Mouse (Mus musculus): ENCODE measurements around the gene Mctp2. TPM values are rescaled to one million over a fixed set of nuclear protein-coding genes. Genes with fewer than 3 reads are reported as not detected.

Mctp2 gene
- polyA plus RNA-seq, 1 experiment: 4.4 TPM

GRCm38 (mm10) chr7:72314395-72315060, 8.1 kb upstream of the Mctp2 start:
- Histone ChIP-seq H3K36me3 (ENCODE audit: control insufficient read depth, insufficient read depth, low read length) (no peaks in the 10 kb centered on the region), H3K27me3 (ENCODE audit: control insufficient read depth, insufficient read depth, low read length) (no peaks in the 10 kb centered on the region), H3K4me1 (ENCODE audit: control insufficient read depth, insufficient read depth, insufficient read length) (peaks cover 9% of the 10 kb centered on the region), H3K4me3 (ENCODE audit: extremely low read depth, insufficient read depth, insufficient read length) (no peak overlapping the region), H3K27ac (ENCODE audit: insufficient read depth, low read length) (peak overlapping the region; percentile 70; the same call in 1 of the 2 replicates)
- TF ChIP-seq POLR2A (IDR thresholded peaks at IDR 0.05; ENCODE audit: low read depth, low read length): no peak
- no peak for TF ChIP-seq CTCF (IDR thresholded peaks at IDR 0.05; ENCODE audit: extremely low read depth, insufficient read depth, insufficient read length, insufficient replicate concordance)
- DNase-seq (ENCODE audit: low read depth in 1 of 2, low spot score in 2 of 2): peak; percentile 14 to 34
- WGBS: 31% methylated on average over 9 of the region's 9 CpGs

GRCm38 (mm10) chr7:72313908-72314307, 7.5 kb upstream of the Mctp2 start:
- peak overlapping the region; percentile 70 for H3K27ac ChIP-seq (ENCODE audit: insufficient read depth, low read length)
- no peak overlapping the region for H3K4me3 ChIP-seq (ENCODE audit: extremely low read depth, insufficient read depth, insufficient read length)
- no peaks in the 10 kb centered on the region for H3K27me3 ChIP-seq (ENCODE audit: control insufficient read depth, insufficient read depth, low read length)
- TF ChIP-seq POLR2A (IDR thresholded peaks at IDR 0.05; ENCODE audit: low read depth, low read length): no peak
- 50% methylated on average over 3 of the region's 3 CpGs for WGBS
- no peak for DNase-seq (ENCODE audit: low read depth in 1 of 2, low spot score in 2 of 2)
- H3K4me1 ChIP-seq (ENCODE audit: control insufficient read depth, insufficient read depth, insufficient read length): peaks cover 9% of the 10 kb centered on the region
- no peaks in the 10 kb centered on the region for H3K36me3 ChIP-seq (ENCODE audit: control insufficient read depth, insufficient read depth, low read length)

GRCm38 (mm10) chr7:72311582-72311981, 5.2 kb upstream of the Mctp2 start:
- Histone ChIP-seq H3K4me1 (ENCODE audit: control insufficient read depth, insufficient read depth, insufficient read length) (peaks cover 11% of the 10 kb centered on the region), H3K36me3 (ENCODE audit: control insufficient read depth, insufficient read depth, low read length) (no peaks in the 10 kb centered on the region), H3K4me3 (ENCODE audit: extremely low read depth, insufficient read depth, insufficient read length) (no peak overlapping the region), H3K27me3 (ENCODE audit: control insufficient read depth, insufficient read depth, low read length) (no peaks in the 10 kb centered on the region), H3K27ac (ENCODE audit: insufficient read depth, low read length) (no peak overlapping the region)
- WGBS: 79% methylated on average over 8 of the region's 8 CpGs
- TF ChIP-seq CTCF (IDR thresholded peaks at IDR 0.05; ENCODE audit: extremely low read depth, insufficient read depth, insufficient read length, insufficient replicate concordance): no peak
- no peak for TF ChIP-seq POLR2A (IDR thresholded peaks at IDR 0.05; ENCODE audit: low read depth, low read length)
- no peak for DNase-seq (ENCODE audit: low read depth in 1 of 2, low spot score in 2 of 2)

- no peak overlapping the region for H3K4me3 ChIP-seq (ENCODE audit: extremely low read depth, insufficient read depth, insufficient read length)
- H3K27me3 ChIP-seq (ENCODE audit: control insufficient read depth, insufficient read depth, low read length): no peaks in the 10 kb centered on the region
- H3K4me1 ChIP-seq (ENCODE audit: control insufficient read depth, insufficient read depth, insufficient read length): peaks cover 5% of the 10 kb centered on the region; the same call in 1 of the 2 replicates
- peak overlapping the region; percentile 73 for H3K27ac ChIP-seq (ENCODE audit: insufficient read depth, low read length)
- 17% methylated on average over 5 of the region's 5 CpGs for WGBS
- H3K36me3 ChIP-seq (ENCODE audit: control insufficient read depth, insufficient read depth, low read length): no peaks in the 10 kb centered on the region
- no peak for TF ChIP-seq CTCF (IDR thresholded peaks at IDR 0.05; ENCODE audit: extremely low read depth, insufficient read depth, insufficient read length, insufficient replicate concordance)
- no peak for TF ChIP-seq POLR2A (IDR thresholded peaks at IDR 0.05; ENCODE audit: low read depth, low read length)
- DNase-seq (ENCODE audit: low read depth in 1 of 2, low spot score in 2 of 2): peak; percentile 29 to 41
Observed at GRCm38 (mm10) chr7:72308078-72308477, 1.7 kb upstream of the Mctp2 start.

GRCm38 (mm10) chr7:72306847-72307246, 439 bp upstream of the Mctp2 start:
- DNase-seq (ENCODE audit: low read depth in 1 of 2, low spot score in 2 of 2): no peak
- Histone ChIP-seq H3K36me3 (ENCODE audit: control insufficient read depth, insufficient read depth, low read length) (no peaks in the 10 kb centered on the region), H3K27ac (ENCODE audit: insufficient read depth, low read length) (peak overlapping the region; percentile 72), H3K27me3 (ENCODE audit: control insufficient read depth, insufficient read depth, low read length) (no peaks in the 10 kb centered on the region), H3K4me3 (ENCODE audit: extremely low read depth, insufficient read depth, insufficient read length) (peak overlapping the region; percentile 85), H3K4me1 (ENCODE audit: control insufficient read depth, insufficient read depth, insufficient read length) (peaks cover 5% of the 10 kb centered on the region; the same call in 1 of the 2 replicates)
- no peak for TF ChIP-seq CTCF (IDR thresholded peaks at IDR 0.05; ENCODE audit: extremely low read depth, insufficient read depth, insufficient read length, insufficient replicate concordance)
- TF ChIP-seq POLR2A (IDR thresholded peaks at IDR 0.05; ENCODE audit: low read depth, low read length): no peak
- WGBS: 11% methylated on average over 7 of the region's 7 CpGs

GRCm38 (mm10) chr7:72305971-72306370, 437 bp downstream of the Mctp2 start:
- Histone ChIP-seq H3K4me3 (ENCODE audit: extremely low read depth, insufficient read depth, insufficient read length) (peak overlapping the region; percentile 85), H3K27me3 (ENCODE audit: control insufficient read depth, insufficient read depth, low read length) (no peaks in the 10 kb centered on the region), H3K4me1 (ENCODE audit: control insufficient read depth, insufficient read depth, insufficient read length) (peaks cover 5% of the 10 kb centered on the region; the same call in 1 of the 2 replicates), H3K27ac (ENCODE audit: insufficient read depth, low read length) (peak overlapping the region; percentile 72), H3K36me3 (ENCODE audit: control insufficient read depth, insufficient read depth, low read length) (no peaks in the 10 kb centered on the region)
- DNase-seq (ENCODE audit: low read depth in 1 of 2, low spot score in 2 of 2): peak in 1 of 2 experiments; percentile 4
- TF ChIP-seq POLR2A (IDR thresholded peaks at IDR 0.05; ENCODE audit: low read depth, low read length) (no peak), CTCF (IDR thresholded peaks at IDR 0.05; ENCODE audit: extremely low read depth, insufficient read depth, insufficient read length, insufficient replicate concordance) (no peak)
- 3% methylated on average over 14 of the region's 14 CpGs for WGBS

GRCm38 (mm10) chr7:72301667-72302066, 4.7 kb downstream of the Mctp2 start:
- TF ChIP-seq CTCF (IDR thresholded peaks at IDR 0.05; ENCODE audit: extremely low read depth, insufficient read depth, insufficient read length, insufficient replicate concordance): no peak
- TF ChIP-seq POLR2A (IDR thresholded peaks at IDR 0.05; ENCODE audit: low read depth, low read length): no peak
- peaks cover 9% of the 10 kb centered on the region; the same call in 1 of the 2 replicates for H3K4me1 ChIP-seq (ENCODE audit: control insufficient read depth, insufficient read depth, insufficient read length)
- H3K27ac ChIP-seq (ENCODE audit: insufficient read depth, low read length): no peak overlapping the region
- DNase-seq (ENCODE audit: low read depth in 1 of 2, low spot score in 2 of 2): no peak
- no peaks in the 10 kb centered on the region for H3K27me3 ChIP-seq (ENCODE audit: control insufficient read depth, insufficient read depth, low read length)
- no peak overlapping the region for H3K4me3 ChIP-seq (ENCODE audit: extremely low read depth, insufficient read depth, insufficient read length)
- H3K36me3 ChIP-seq (ENCODE audit: control insufficient read depth, insufficient read depth, low read length): no peaks in the 10 kb centered on the region
- 71% methylated on average over 4 of the region's 4 CpGs for WGBS
